Mouse (Mus musculus): Measurements from ENCODE around the gene Igsf9.

GRCm38 (mm10) chr1:172500451-172501370 lies 19.1 kb downstream of the Igsf9 start:
- no peak for TF ChIP-seq CTCF (IDR thresholded peaks at IDR 0.05; ENCODE audit: borderline replicate concordance, insufficient read depth, low read depth, low read length)
- no peak for TF ChIP-seq POLR2A (IDR thresholded peaks at IDR 0.05; ENCODE audit: borderline replicate concordance, insufficient read depth, low read length)
